Mouse (Mus musculus): ENCODE data around the gene Fbxo3. TPM values are rescaled to one million over a fixed set of nuclear protein-coding genes. Genes with fewer than 3 reads are reported as not detected.
"Not testable (repeated sequence)": the region's sequence is repeated elsewhere in the genome, so short reads cannot be mapped to it uniquely, and the experiment has no call there.

Gene Fbxo3
- polyA plus RNA-seq, 1 experiment = 53.9 TPM

GRCm38 (mm10) chr2:104093305-104093704 is 65.8 kb downstream of the Fbxo3 start:
- no peak for DNase-seq (ENCODE audit: extremely low spot score in 1 of 2, low spot score in 1 of 2)

GRCm38 (mm10) chr2:104095741-104096213 is 68.3 kb downstream of the Fbxo3 start, which contains the start of gene Cd59a:
Gene Cd59a (plus strand): TSS chr2:104095801.
- DNase-seq (ENCODE audit: extremely low spot score in 1 of 2, low spot score in 1 of 2) = peak in 1 of 2 experiments; percentile 56

- DNase-seq (ENCODE audit: extremely low spot score in 1 of 2, low spot score in 1 of 2) = no peak
Observed at GRCm38 (mm10) chr2:104096256-104096655, 68.7 kb downstream of the Fbxo3 start.

DNA sequence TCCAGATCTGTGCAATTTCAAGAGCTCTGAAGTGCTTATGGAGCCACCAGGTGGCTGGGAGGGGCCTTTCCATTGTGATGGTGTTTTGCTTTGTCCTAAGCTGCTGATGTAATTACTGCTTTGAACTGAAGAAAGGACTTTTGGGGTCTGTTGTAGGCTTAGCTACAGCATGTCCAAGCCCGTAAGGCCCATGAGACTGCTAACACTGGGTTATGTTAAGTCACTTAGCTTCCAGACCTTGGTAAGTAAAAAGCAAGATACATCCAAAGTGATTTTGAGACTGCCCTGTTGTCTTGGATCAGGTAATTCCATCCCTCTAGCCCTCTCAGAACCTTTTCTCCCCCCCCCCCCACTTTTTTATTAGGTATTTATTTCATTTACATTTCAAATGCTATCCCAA is 69.3 kb downstream of the Fbxo3 start:
- not testable (repeated sequence) for DNase-seq (ENCODE audit: extremely low spot score in 1 of 2, low spot score in 1 of 2)

DNA sequence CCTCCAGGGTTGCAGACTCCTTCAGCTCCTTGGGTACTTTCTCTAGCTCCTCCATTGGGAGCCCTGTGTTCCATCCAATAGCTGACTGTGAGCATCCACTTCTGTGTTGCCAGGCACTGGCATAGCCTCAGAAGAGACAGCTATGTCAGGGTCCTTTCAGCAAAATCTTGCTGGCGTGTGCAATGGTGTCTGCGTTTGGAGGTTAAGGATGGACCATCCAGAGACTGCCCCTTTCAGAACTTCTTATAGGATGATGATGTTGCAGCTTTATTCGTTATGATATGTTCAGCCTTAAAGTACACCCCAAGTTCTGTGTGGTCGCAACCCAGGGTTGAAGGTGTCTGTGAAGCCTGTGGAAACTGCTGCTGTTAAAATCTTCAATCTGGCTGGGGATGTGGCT is 69.9 kb downstream of the Fbxo3 start:
- not testable (repeated sequence) for DNase-seq (ENCODE audit: extremely low spot score in 1 of 2, low spot score in 1 of 2)

DNA sequence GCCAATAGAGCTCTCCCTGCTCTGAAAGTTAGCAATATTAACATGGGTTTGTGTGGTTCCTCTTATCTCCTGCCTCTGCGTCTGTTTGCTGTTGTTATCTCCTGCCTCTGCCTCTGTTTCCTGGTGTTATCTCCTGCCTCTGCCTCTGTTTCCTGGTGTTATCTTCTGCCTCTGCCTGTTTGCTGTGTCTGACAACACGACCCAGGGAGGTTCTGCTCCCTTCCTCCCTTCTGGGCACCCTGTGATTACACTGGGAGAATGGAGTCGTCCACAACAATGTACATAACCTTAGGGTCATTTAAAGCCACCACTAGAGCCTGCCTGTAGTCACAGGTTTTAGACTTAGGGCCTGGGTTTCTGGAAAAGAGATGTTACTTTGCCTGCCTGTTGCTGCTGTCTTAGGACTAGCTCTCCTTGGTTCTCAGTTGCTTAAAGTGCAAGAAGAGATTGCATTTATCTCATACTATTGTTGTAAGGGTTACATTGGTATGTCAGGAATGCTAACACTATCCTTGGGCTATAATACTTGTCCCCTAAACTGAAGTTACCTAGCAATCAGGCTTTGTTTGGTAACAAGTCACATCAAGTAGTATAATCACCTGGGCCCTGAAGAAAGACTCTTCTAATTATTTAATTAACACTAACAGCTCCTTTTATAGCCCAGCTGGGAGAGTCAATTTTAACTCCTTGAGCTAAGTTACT is 71.2 kb downstream of the Fbxo3 start:
- no peak for DNase-seq (ENCODE audit: extremely low spot score in 1 of 2, low spot score in 1 of 2)

DNA sequence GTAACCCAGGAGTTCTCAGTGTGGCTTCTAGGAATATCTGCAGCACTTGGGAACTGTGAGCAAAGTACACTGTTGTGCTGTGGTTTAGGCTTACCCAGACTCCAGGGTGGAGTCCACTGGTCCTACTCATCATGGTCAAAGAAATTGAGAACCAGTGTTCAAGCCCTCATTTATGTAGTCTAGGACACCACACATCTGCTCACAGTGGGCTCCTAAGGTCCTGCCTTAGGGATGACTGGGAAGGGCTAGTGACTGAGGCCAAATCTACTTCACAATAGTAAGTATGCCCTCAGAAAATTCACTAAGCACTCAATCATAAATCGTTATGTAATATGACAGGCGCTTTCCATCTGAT is 71.7 kb downstream of the Fbxo3 start:
- no peak for DNase-seq (ENCODE audit: extremely low spot score in 1 of 2, low spot score in 1 of 2)

DNA sequence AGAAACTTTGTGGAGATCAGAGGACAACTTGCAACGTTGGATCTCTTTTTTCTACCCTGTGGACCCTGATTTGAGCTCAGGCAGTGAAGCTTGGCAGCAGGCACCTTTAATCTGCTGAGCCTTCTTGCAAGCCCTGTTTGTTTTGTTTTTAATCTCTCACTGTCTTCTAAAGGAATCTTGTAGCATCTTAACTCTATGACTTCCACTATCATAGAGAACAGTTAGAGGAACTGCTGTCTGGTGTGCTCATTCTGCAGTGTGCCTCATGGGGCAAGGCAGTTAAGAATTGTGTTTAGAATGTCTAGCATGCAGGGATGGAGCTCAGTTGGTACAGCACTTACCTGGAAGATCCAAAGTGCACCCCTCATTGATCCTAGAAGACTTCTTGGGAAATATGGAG is 72.4 kb downstream of the Fbxo3 start:
- no peak for DNase-seq (ENCODE audit: extremely low spot score in 1 of 2, low spot score in 1 of 2)

GRCm38 (mm10) chr2:104104800-104105199 is 77.3 kb downstream of the Fbxo3 start:
- no peak for DNase-seq (ENCODE audit: extremely low spot score in 1 of 2, low spot score in 1 of 2)

DNA sequence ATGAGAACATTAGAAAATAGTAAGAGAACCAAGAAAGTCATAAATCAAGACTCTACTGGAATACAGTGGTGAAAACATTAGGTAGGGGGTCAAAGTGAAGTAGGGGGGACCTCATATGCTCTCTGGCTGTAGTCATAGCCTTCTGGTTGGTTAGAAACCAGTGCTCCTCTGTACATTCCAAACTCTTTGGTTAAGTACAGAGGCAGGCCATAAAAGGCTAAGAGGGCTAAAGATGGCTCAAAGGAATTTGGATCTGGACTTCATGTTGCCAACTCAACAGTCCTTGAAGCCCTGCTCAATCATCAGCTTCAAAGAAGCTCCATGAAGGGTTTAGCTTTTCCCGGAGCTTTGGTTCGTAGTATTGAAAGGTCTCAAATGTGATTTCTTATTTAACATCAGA is 81.5 kb downstream of the Fbxo3 start:
- not testable (repeated sequence) for DNase-seq (ENCODE audit: extremely low spot score in 1 of 2, low spot score in 1 of 2)

DNA sequence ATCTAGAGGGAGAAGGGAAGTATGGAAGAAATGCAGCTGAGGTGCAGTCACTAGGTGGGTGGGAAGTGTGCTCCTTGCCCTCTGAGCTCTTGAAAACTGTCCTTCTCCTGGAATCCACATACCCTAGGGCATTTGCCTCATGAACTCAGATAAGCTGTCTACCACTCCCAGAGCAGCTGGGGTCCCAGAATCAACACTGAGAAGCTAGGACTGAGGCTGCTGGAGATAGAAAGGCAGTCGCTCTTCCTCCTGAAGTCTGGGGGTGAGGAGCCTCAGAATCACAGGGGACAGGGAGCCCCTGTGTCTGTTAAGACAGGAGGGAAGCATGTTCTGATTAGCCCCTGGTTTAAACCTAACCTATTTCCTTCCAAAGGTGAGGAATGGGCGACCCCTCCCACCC is 82.0 kb downstream of the Fbxo3 start:
- DNase-seq (ENCODE audit: extremely low spot score in 1 of 2, low spot score in 1 of 2) = no peak

- no peak for DNase-seq (ENCODE audit: extremely low spot score in 1 of 2, low spot score in 1 of 2)
Observed at GRCm38 (mm10) chr2:104110031-104110430, 82.5 kb downstream of the Fbxo3 start.

GRCm38 (mm10) chr2:104111170-104111797 is 83.8 kb downstream of the Fbxo3 start:
- not testable (repeated sequence) for DNase-seq (ENCODE audit: extremely low spot score in 1 of 2, low spot score in 1 of 2)

Other genes starting within 250 kb of the Fbxo3 start
- gene Caprin1, start 230.1 kb upstream of the Fbxo3 start, polyA plus RNA-seq (2012; rRNA removed) = 160 and 174 TPM in 2 replicates
- gene Lmo2, start 69.7 kb upstream of the Fbxo3 start, polyA plus RNA-seq (2012; rRNA removed) = 31.1 and 32.8 TPM in 2 replicates
- gene 4931422A03Rik, start 640 bp downstream of the Fbxo3 start, polyA plus RNA-seq (2012; rRNA removed) = not detected in 2 replicates
- 0.38 and 0.46 TPM in 2 replicates for gene Gm10912, start 38.1 kb downstream of the Fbxo3 start, polyA plus RNA-seq (2012; rRNA removed)
- gene Gm10799, start 40.8 kb downstream of the Fbxo3 start, polyA plus RNA-seq (2012; rRNA removed) = not detected in 2 replicates
- 4.0 and 6.1 TPM in 2 replicates for gene Cd59b, start 42.1 kb downstream of the Fbxo3 start, polyA plus RNA-seq (2012; rRNA removed)
- 17.8 and 19.5 TPM in 2 replicates for gene Cd59a, start 68.1 kb downstream of the Fbxo3 start, polyA plus RNA-seq (2012; rRNA removed)
- gene A930018P22Rik, start 95.0 kb downstream of the Fbxo3 start, polyA plus RNA-seq (2012; rRNA removed) = 0.12 and 0.27 TPM in 2 replicates